Mouse (Mus musculus) kidney, embryonic 14.5 days (tissue): ENCODE measurements around the gene Tgm7. TPM values are rescaled to one million over a fixed set of nuclear protein-coding genes. Genes with fewer than 3 reads are reported as not detected.

Experiments used
- ATAC-seq: fragments of 200-750 bp; cut with Nextera tagmentation; 2 replicates; pipeline ENCODE4 v1.8.0; 2017; ENCODE audit warnings: moderate number of reproducible peaks, mild to moderate bottlenecking, moderate TSS enrichment, moderate library complexity; ENCODE audit not compliant: low FRiP score, low TSS enrichment
- H3K27ac ChIP-seq: fragments of 300-500 bp; sonication (generic); 2 replicates; pipeline ENCODE4 v1.5.1; 2014; ENCODE audit warnings: low read depth, mild to moderate bottlenecking, low read length, moderate library complexity, mixed read lengths
- H3K27me3 ChIP-seq: fragments of 300-500 bp; sonication (generic); 2 replicates; pipeline ENCODE4 v1.6.1; 2014; ENCODE audit warnings: mild to moderate bottlenecking, low read length; ENCODE audit not compliant: control insufficient read depth, insufficient read depth
- H3K36me3 ChIP-seq: fragments of 300-500 bp; sonication (generic); 2 replicates; pipeline ENCODE4 v1.6.1; 2014; ENCODE audit warnings: low read length, mixed read lengths; ENCODE audit not compliant: control insufficient read depth, insufficient read depth
- H3K4me1 ChIP-seq: fragments of 300-500 bp; sonication (generic); 2 replicates; pipeline ENCODE4 v1.6.1; 2014; ENCODE audit warnings: low read length, mixed read lengths; ENCODE audit not compliant: control insufficient read depth, insufficient read depth
- H3K4me2 ChIP-seq: fragments of 300-500 bp; sonication (generic); replicated peaks from 2 replicates; pipeline ENCODE4 v1.6.1; 2014; ENCODE audit warnings: low read depth, mild to moderate bottlenecking, low read length
- H3K4me3 ChIP-seq: fragments of 300-500 bp; sonication (generic); 2 replicates; pipeline ENCODE4 v1.5.1; 2014; ENCODE audit warnings: mild to moderate bottlenecking, low read length
- H3K9ac ChIP-seq: fragments of 300-500 bp; sonication (generic); 2 replicates; pipeline ENCODE4 v1.6.1; 2014; ENCODE audit warnings: low read depth, mild to moderate bottlenecking, low read length, moderate library complexity
- H3K9me3 ChIP-seq: fragments of 300-500 bp; sonication (generic); 2 replicates; pipeline ENCODE4 v1.6.1; 2016; ENCODE audit warnings: low read length; ENCODE audit not compliant: control insufficient read depth
- WGBS: fragments of 180-500 bp; shearing (Covaris S2); extraction: QIAGEN DNeasy Blood & Tissue Kit; methylation state at CpG from one replicate; pipeline ENCODE4 v1.1.7; 2014; 5-methylcytosine and 5-hydroxymethylcytosine counted together
- polyA plus RNA-seq: library from polyadenylated mRNA; unstranded; fragments of >200 nt; fragmentation: Nextera tagmentation; extraction: Ambion mirVana; gene quantifications from 2 replicates; pipeline ENCODE4 v1.2.1, GENCODE M21; 2014

Tgm7 gene
- polyA plus RNA-seq, 1 experiment from 2014 or later: 0.12 TPM

DNA sequence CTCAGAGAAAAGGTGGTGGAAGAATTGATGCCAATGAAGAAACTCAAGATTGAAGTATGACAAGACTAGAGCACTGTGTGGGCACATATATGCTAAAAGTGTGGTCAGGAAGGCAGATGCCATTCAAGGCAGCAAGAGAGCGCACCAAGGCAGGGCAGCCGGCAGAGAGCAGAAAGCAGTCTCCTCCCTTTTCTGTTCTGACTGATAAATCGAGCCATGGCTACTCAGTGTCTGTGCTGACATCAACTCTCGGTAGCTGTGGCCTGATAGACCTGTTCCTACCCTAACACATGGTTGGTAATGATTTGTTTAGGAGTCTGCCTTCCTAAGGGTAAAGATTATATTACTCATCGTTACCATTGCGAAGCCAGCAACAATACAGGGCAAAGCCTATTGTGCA lies 53.7 kb downstream of the Tgm7 start:
- Histone ChIP-seq H3K9me3 (no peaks in the 10 kb centered on the region), H3K4me1 (no peaks in the 10 kb centered on the region), H3K9ac (no peak overlapping the region), H3K36me3 (no peaks in the 10 kb centered on the region), H3K27me3 (no peaks in the 10 kb centered on the region), H3K27ac (no peak overlapping the region), H3K4me3 (no peak overlapping the region), H3K4me2 (no peak overlapping the region)
- ATAC-seq: no peak
- 92% methylated on average over 6 of the region's 6 CpGs for WGBS

DNA sequence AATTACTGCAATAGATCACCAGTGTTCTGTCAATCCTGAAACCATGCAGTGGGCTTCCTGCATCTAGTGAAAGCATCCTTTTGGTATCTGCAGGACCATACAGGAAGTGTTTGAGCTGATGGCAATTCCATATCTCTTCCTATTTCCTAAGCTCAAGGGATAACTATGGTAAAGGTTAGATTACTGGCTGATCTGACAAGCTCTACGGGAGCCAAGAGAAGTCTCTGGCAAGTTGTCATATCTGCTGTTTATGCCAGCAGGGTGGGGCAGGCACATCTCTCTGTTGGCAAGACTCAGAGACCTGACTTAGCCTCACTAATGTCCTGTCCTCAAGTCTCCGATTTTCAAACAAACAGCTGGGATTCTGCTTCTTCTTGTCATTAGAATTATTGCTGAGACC lies 55.5 kb downstream of the Tgm7 start:
- H3K36me3 ChIP-seq: no peaks in the 10 kb centered on the region
- no peaks in the 10 kb centered on the region for H3K9me3 ChIP-seq
- H3K4me3 ChIP-seq: no peak overlapping the region
- no peaks in the 10 kb centered on the region for H3K27me3 ChIP-seq
- H3K4me2 ChIP-seq: no peak overlapping the region
- WGBS: 68% methylated on average over 2 of the region's 2 CpGs
- H3K9ac ChIP-seq: no peak overlapping the region
- H3K4me1 ChIP-seq: no peaks in the 10 kb centered on the region
- no peak overlapping the region for H3K27ac ChIP-seq
- no peak for ATAC-seq

DNA sequence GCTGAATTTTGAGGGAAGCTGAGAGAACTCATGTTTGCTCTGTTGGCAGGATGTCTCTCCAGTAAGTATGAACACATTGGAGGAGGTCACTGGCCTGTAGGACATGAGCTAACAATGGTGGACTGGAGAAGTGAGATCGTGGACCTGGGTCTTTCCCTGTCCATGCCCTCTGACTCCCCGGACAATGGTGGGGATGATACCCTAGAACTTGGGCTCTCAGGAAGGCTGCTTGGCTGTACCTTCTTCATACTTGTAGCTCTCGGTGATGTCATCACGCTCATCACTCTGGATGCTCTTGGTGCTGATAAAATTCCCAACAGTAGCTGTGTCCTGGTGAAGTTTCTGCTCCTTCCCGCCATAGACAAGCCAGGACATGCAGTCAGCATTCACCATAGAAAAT lies 57.4 kb downstream of the Tgm7 start:
- no peaks in the 10 kb centered on the region for H3K36me3 ChIP-seq
- H3K27ac ChIP-seq: no peak overlapping the region
- 91% methylated on average over 5 of the region's 5 CpGs for WGBS
- no peak overlapping the region for H3K4me2 ChIP-seq
- H3K27me3 ChIP-seq: no peaks in the 10 kb centered on the region
- H3K9ac ChIP-seq: no peak overlapping the region
- no peak overlapping the region for H3K4me3 ChIP-seq
- ATAC-seq: no peak
- H3K4me1 ChIP-seq: no peaks in the 10 kb centered on the region
- no peaks in the 10 kb centered on the region for H3K9me3 ChIP-seq

DNA sequence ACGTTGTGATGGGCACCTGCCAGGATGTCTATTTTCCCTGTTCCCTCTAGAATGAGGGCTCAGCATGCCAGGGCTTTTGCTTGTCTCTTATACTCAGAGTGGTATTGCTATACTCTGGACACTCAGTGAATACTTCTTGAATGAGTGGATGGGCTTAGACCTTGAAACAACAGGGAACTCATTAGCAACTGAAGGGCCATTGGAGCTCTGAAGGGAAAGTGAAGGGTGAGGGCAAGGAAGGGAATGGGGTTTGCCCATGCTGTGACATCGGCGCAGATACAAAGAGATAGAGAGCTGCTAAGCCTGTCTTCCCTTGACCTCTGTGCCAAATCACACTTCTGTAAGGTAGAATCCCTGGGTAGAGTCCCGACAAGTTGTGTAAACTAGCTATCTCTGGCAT lies 63.9 kb downstream of the Tgm7 start:
- H3K4me3 ChIP-seq: no peak overlapping the region
- H3K4me1 ChIP-seq: no peaks in the 10 kb centered on the region
- ATAC-seq: no peak
- H3K36me3 ChIP-seq: no peaks in the 10 kb centered on the region
- H3K27ac ChIP-seq: no peak overlapping the region
- no peak overlapping the region for H3K4me2 ChIP-seq
- no peaks in the 10 kb centered on the region for H3K27me3 ChIP-seq
- no peaks in the 10 kb centered on the region for H3K9me3 ChIP-seq
- 77% methylated on average over 4 of the region's 4 CpGs for WGBS
- H3K9ac ChIP-seq: no peak overlapping the region

Other genes with a start within 250 kb of the Tgm7 start
- gene Ubr1, start 139.1 kb downstream of the Tgm7 start, polyA plus RNA-seq: 17.9 and 30.5 TPM in 2 replicates
- 6.1 and 6.5 TPM in 2 replicates for gene Tmem62, start 132.8 kb downstream of the Tgm7 start, polyA plus RNA-seq
- 48.0 and 53.6 TPM in 2 replicates for gene Ccndbp1, start 101.4 kb downstream of the Tgm7 start, polyA plus RNA-seq
- 0.53 and 0.93 TPM in 2 replicates for gene Epb42, start 72.7 kb downstream of the Tgm7 start, polyA plus RNA-seq
- gene Tgm5, start 24.0 kb downstream of the Tgm7 start, polyA plus RNA-seq: 8.4 and 9.3 TPM in 2 replicates
- gene Adal, start 30.6 kb upstream of the Tgm7 start, polyA plus RNA-seq: 16.0 and 22.7 TPM in 2 replicates
- gene Lcmt2, start 30.9 kb upstream of the Tgm7 start, polyA plus RNA-seq: 15.0 and 22.1 TPM in 2 replicates
- 36.4 and 59.9 TPM in 2 replicates for gene Tubgcp4, start 60.9 kb upstream of the Tgm7 start, polyA plus RNA-seq
- 9.6 and 13.3 TPM in 2 replicates for gene Zscan29, start 61.3 kb upstream of the Tgm7 start, polyA plus RNA-seq
- gene Trp53bp1, start 161.6 kb upstream of the Tgm7 start, polyA plus RNA-seq: 55.0 and 91.9 TPM in 2 replicates
- gene Map1a, start 179.8 kb upstream of the Tgm7 start, polyA plus RNA-seq: 5.8 and 7.0 TPM in 2 replicates
- 10.1 and 13.3 TPM in 2 replicates for gene Ppip5k1, start 245.6 kb upstream of the Tgm7 start, polyA plus RNA-seq
- gene Ckmt1, start 247.9 kb upstream of the Tgm7 start, polyA plus RNA-seq: 3.3 and 7.9 TPM in 2 replicates